Mouse (Mus musculus): ENCODE data around the gene Rpl26. TPM values are rescaled to one million over a fixed set of nuclear protein-coding genes. Genes with fewer than 3 reads are reported as not detected.
"Not testable (repeated sequence)": the region's sequence is repeated elsewhere in the genome, so short reads cannot be mapped to it uniquely, and the experiment has no call there.

The Rpl26 gene
- total RNA-seq, 2 experiments from 2014 or later: 738 to 741 TPM

GRCm38 (mm10) chr11:68914566-68914965 is 13.2 kb downstream of the Rpl26 start:
- DNase-seq: no peak

- no peak for DNase-seq
Observed at GRCm38 (mm10) chr11:68923191-68923590, 21.8 kb downstream of the Rpl26 start.

GRCm38 (mm10) chr11:68924749-68925148 is 23.4 kb downstream of the Rpl26 start:
- no peak for DNase-seq

- no peak for DNase-seq
Observed at GRCm38 (mm10) chr11:68926981-68927380, 25.6 kb downstream of the Rpl26 start, which contains the start of gene Odf4. Gene Odf4 (minus strand): TSS chr11:68927081.

- no peak for DNase-seq
Observed at GRCm38 (mm10) chr11:68929947-68930346, 28.6 kb downstream of the Rpl26 start.

GRCm38 (mm10) chr11:68933885-68934507 is 32.6 kb downstream of the Rpl26 start:
- DNase-seq: no peak

- not testable (repeated sequence) for DNase-seq
Observed at GRCm38 (mm10) chr11:68936951-68937350, 35.6 kb downstream of the Rpl26 start.

- DNase-seq: peak; percentile 83 to 86
Observed at GRCm38 (mm10) chr11:68939451-68940304, 38.3 kb downstream of the Rpl26 start.

GRCm38 (mm10) chr11:68940516-68940915 is 39.1 kb downstream of the Rpl26 start:
- no peak for DNase-seq

GRCm38 (mm10) chr11:68942731-68943130 is 41.3 kb downstream of the Rpl26 start:
- no peak for DNase-seq

GRCm38 (mm10) chr11:68945245-68945644 is 43.9 kb downstream of the Rpl26 start:
- DNase-seq: no peak

GRCm38 (mm10) chr11:68946001-68946400 is 44.6 kb downstream of the Rpl26 start:
- no peak for DNase-seq

- DNase-seq: no peak
Observed at GRCm38 (mm10) chr11:68946806-68947440, 45.5 kb downstream of the Rpl26 start.

- no peak for DNase-seq
Observed at GRCm38 (mm10) chr11:68947542-68947993, 46.2 kb downstream of the Rpl26 start.

- no peak for DNase-seq
Observed at GRCm38 (mm10) chr11:68953903-68954302, 52.5 kb downstream of the Rpl26 start.

- DNase-seq: no peak
Observed at GRCm38 (mm10) chr11:68954408-68954807, 53.0 kb downstream of the Rpl26 start.

GRCm38 (mm10) chr11:68955473-68955872 is 54.1 kb downstream of the Rpl26 start:
- DNase-seq: no peak

GRCm38 (mm10) chr11:68956107-68956506 is 54.7 kb downstream of the Rpl26 start:
- no peak for DNase-seq

Other genes starting within 250 kb of the Rpl26 start
- gene Myh10, start 210.0 kb upstream of the Rpl26 start, total RNA-seq (2021): 100 to 1,000 TPM; 140 to 143 TPM
- gene Ndel1, start 29.7 kb upstream of the Rpl26 start, total RNA-seq (2021): 10 to 100 TPM; 90.5 to 93.2 TPM
- not detected for gene Rnf222, start 13.0 kb upstream of the Rpl26 start, total RNA-seq (2021)
- not detected for gene Odf4, start 25.5 kb downstream of the Rpl26 start, total RNA-seq (2021)
- 10 to 100 TPM in 1 of 2 experiments, 1 to 10 TPM in 1; 7.4 to 10.5 TPM for gene Arhgef15, start 55.9 kb downstream of the Rpl26 start, total RNA-seq (2021)
- gene Slc25a35, start 66.5 kb downstream of the Rpl26 start, total RNA-seq (2021): 1 to 10 TPM; 5.3 to 5.6 TPM
- gene Rangrf, start 73.6 kb downstream of the Rpl26 start, total RNA-seq (2021): 10 to 100 TPM; 17.6 to 19.7 TPM
- gene Pfas, start 106.9 kb downstream of the Rpl26 start, total RNA-seq (2021): 10 to 100 TPM; 22.8 to 28.9 TPM
- 10 to 100 TPM; 31.8 to 32.3 TPM for gene Ctc1, start 114.3 kb downstream of the Rpl26 start, total RNA-seq (2021)
- gene Aurkb, start 144.1 kb downstream of the Rpl26 start, total RNA-seq (2021): 1 to 10 TPM; 1.0 to 1.1 TPM
- gene Borcs6, start 158.1 kb downstream of the Rpl26 start, total RNA-seq (2021): 10 to 100 TPM; 27.8 to 30.4 TPM
- 10 to 100 TPM; 20.8 to 24.0 TPM for gene Tmem107, start 169.2 kb downstream of the Rpl26 start, total RNA-seq (2021)
- 100 to 1,000 TPM; 962 to 984 TPM for gene Vamp2, start 186.9 kb downstream of the Rpl26 start, total RNA-seq (2021)
- gene Per1, start 193.6 kb downstream of the Rpl26 start, total RNA-seq (2021): 10 to 100 TPM; 78.2 to 92.8 TPM
- 1 to 10 TPM in 1 of 2 experiments, under 1 TPM in 1; 0.68 to 1.1 TPM for gene Hes7, start 218.8 kb downstream of the Rpl26 start, total RNA-seq (2021)
- 1 to 10 TPM in 1 of 2 experiments, under 1 TPM in 1; 0.96 to 1.2 TPM for gene 9130213A22Rik, start 221.0 kb downstream of the Rpl26 start, total RNA-seq (2021)
- 1 to 10 TPM; 6.6 to 6.9 TPM for gene Aloxe3, start 224.3 kb downstream of the Rpl26 start, total RNA-seq (2021)

Measured in layer of hippocampus, postnatal 36 days (tissue).